Mouse (Mus musculus): ENCODE measurements around the gene Galnt6. TPM values are rescaled to one million over a fixed set of nuclear protein-coding genes. Genes with fewer than 3 reads are reported as not detected.

Galnt6 gene
- polyA plus RNA-seq, 1 experiment = 34.7 TPM

- TF ChIP-seq POLR2A (IDR thresholded peaks at IDR 0.05; ENCODE audit: control insufficient read depth, extremely low read depth, insufficient read depth, low read length, poor library complexity) = no peak
- no peak for TF ChIP-seq CTCF (IDR thresholded peaks at IDR 0.05; ENCODE audit: borderline replicate concordance, control insufficient read depth, extremely low read depth, insufficient read depth, low read length, poor library complexity)
- Histone ChIP-seq H3K4me1 (replicated peaks; ENCODE audit: control insufficient read depth, insufficient read depth, low read length) (peaks cover 15% of the 10 kb centered on the region), H3K36me3 (ENCODE audit: control insufficient read depth, insufficient read depth, low read length) (no peaks in the 10 kb centered on the region), H3K4me3 (ENCODE audit: control insufficient read depth, insufficient read depth, low read length) (no peak overlapping the region), H3K27ac (ENCODE audit: control insufficient read depth, insufficient read depth, low read length) (peak overlapping the region; percentile 51; the same call in 1 of the 2 replicates), H3K27me3 (ENCODE audit: control insufficient read depth, insufficient read depth, low read length) (no peaks in the 10 kb centered on the region)
- DNase-seq = peak; percentile 81
- WGBS = 3% methylated on average over 11 of the region's 11 CpGs
Observed at GRCm38 (mm10) chr15:100754805-100755497, 25.8 kb upstream of the Galnt6 start.

- peak overlapping the region; percentile 45; the same call in 1 of the 2 replicates for H3K27ac ChIP-seq (ENCODE audit: control insufficient read depth, insufficient read depth, low read length)
- no peak overlapping the region for H3K4me3 ChIP-seq (ENCODE audit: control insufficient read depth, insufficient read depth, low read length)
- H3K36me3 ChIP-seq (ENCODE audit: control insufficient read depth, insufficient read depth, low read length) = no peaks in the 10 kb centered on the region
- no peak for DNase-seq
- H3K27me3 ChIP-seq (ENCODE audit: control insufficient read depth, insufficient read depth, low read length) = no peaks in the 10 kb centered on the region
- 80% methylated on average over 7 of the region's 7 CpGs for WGBS
- TF ChIP-seq POLR2A (IDR thresholded peaks at IDR 0.05; ENCODE audit: control insufficient read depth, extremely low read depth, insufficient read depth, low read length, poor library complexity) (no peak), CTCF (IDR thresholded peaks at IDR 0.05; ENCODE audit: borderline replicate concordance, control insufficient read depth, extremely low read depth, insufficient read depth, low read length, poor library complexity) (no peak)
- peaks cover 15% of the 10 kb centered on the region for H3K4me1 ChIP-seq (replicated peaks; ENCODE audit: control insufficient read depth, insufficient read depth, low read length)
Observed at GRCm38 (mm10) chr15:100754041-100754440, 24.9 kb upstream of the Galnt6 start.

- no peaks in the 10 kb centered on the region for H3K27me3 ChIP-seq (ENCODE audit: control insufficient read depth, insufficient read depth, low read length)
- no peaks in the 10 kb centered on the region for H3K36me3 ChIP-seq (ENCODE audit: control insufficient read depth, insufficient read depth, low read length)
- WGBS = 87% methylated on average over 5 of the region's 5 CpGs
- peaks cover 15% of the 10 kb centered on the region for H3K4me1 ChIP-seq (replicated peaks; ENCODE audit: control insufficient read depth, insufficient read depth, low read length)
- TF ChIP-seq CTCF (IDR thresholded peaks at IDR 0.05; ENCODE audit: borderline replicate concordance, control insufficient read depth, extremely low read depth, insufficient read depth, low read length, poor library complexity) = no peak
- TF ChIP-seq POLR2A (IDR thresholded peaks at IDR 0.05; ENCODE audit: control insufficient read depth, extremely low read depth, insufficient read depth, low read length, poor library complexity) = no peak
- no peak overlapping the region for H3K4me3 ChIP-seq (ENCODE audit: control insufficient read depth, insufficient read depth, low read length)
- H3K27ac ChIP-seq (ENCODE audit: control insufficient read depth, insufficient read depth, low read length) = no peak overlapping the region
- no peak for DNase-seq
Observed at GRCm38 (mm10) chr15:100753045-100753444, 23.9 kb upstream of the Galnt6 start.

GRCm38 (mm10) chr15:100752439-100752838 lies 23.3 kb upstream of the Galnt6 start:
- TF ChIP-seq CTCF (IDR thresholded peaks at IDR 0.05; ENCODE audit: borderline replicate concordance, control insufficient read depth, extremely low read depth, insufficient read depth, low read length, poor library complexity) = no peak
- no peak for TF ChIP-seq POLR2A (IDR thresholded peaks at IDR 0.05; ENCODE audit: control insufficient read depth, extremely low read depth, insufficient read depth, low read length, poor library complexity)
- Histone ChIP-seq H3K27ac (ENCODE audit: control insufficient read depth, insufficient read depth, low read length) (no peak overlapping the region), H3K36me3 (ENCODE audit: control insufficient read depth, insufficient read depth, low read length) (no peaks in the 10 kb centered on the region), H3K4me1 (replicated peaks; ENCODE audit: control insufficient read depth, insufficient read depth, low read length) (peaks cover 21% of the 10 kb centered on the region), H3K27me3 (ENCODE audit: control insufficient read depth, insufficient read depth, low read length) (no peaks in the 10 kb centered on the region), H3K4me3 (ENCODE audit: control insufficient read depth, insufficient read depth, low read length) (no peak overlapping the region)
- DNase-seq = no peak
- WGBS = 89% methylated on average over 2 of the region's 2 CpGs

- H3K4me3 ChIP-seq (ENCODE audit: control insufficient read depth, insufficient read depth, low read length) = no peak overlapping the region
- 70% methylated on average over 10 of the region's 10 CpGs for WGBS
- peak overlapping the region; percentile 61; the same call in 1 of the 2 replicates for H3K27ac ChIP-seq (ENCODE audit: control insufficient read depth, insufficient read depth, low read length)
- DNase-seq = no peak
- no peaks in the 10 kb centered on the region for H3K27me3 ChIP-seq (ENCODE audit: control insufficient read depth, insufficient read depth, low read length)
- TF ChIP-seq POLR2A (IDR thresholded peaks at IDR 0.05; ENCODE audit: control insufficient read depth, extremely low read depth, insufficient read depth, low read length, poor library complexity) = no peak
- TF ChIP-seq CTCF (IDR thresholded peaks at IDR 0.05; ENCODE audit: borderline replicate concordance, control insufficient read depth, extremely low read depth, insufficient read depth, low read length, poor library complexity) = no peak
- H3K4me1 ChIP-seq (replicated peaks; ENCODE audit: control insufficient read depth, insufficient read depth, low read length) = peaks cover 15% of the 10 kb centered on the region
- no peaks in the 10 kb centered on the region for H3K36me3 ChIP-seq (ENCODE audit: control insufficient read depth, insufficient read depth, low read length)
Observed at GRCm38 (mm10) chr15:100749751-100750538, 20.8 kb upstream of the Galnt6 start.

- no peak for DNase-seq
- H3K27ac ChIP-seq (ENCODE audit: control insufficient read depth, insufficient read depth, low read length) = no peak overlapping the region
- WGBS = 94% methylated on average over 3 of the region's 3 CpGs
- H3K4me3 ChIP-seq (ENCODE audit: control insufficient read depth, insufficient read depth, low read length) = no peak overlapping the region
- H3K36me3 ChIP-seq (ENCODE audit: control insufficient read depth, insufficient read depth, low read length) = no peaks in the 10 kb centered on the region
- H3K4me1 ChIP-seq (replicated peaks; ENCODE audit: control insufficient read depth, insufficient read depth, low read length) = peaks cover 10% of the 10 kb centered on the region
- no peaks in the 10 kb centered on the region for H3K27me3 ChIP-seq (ENCODE audit: control insufficient read depth, insufficient read depth, low read length)
- TF ChIP-seq CTCF (IDR thresholded peaks at IDR 0.05; ENCODE audit: borderline replicate concordance, control insufficient read depth, extremely low read depth, insufficient read depth, low read length, poor library complexity) = no peak
- no peak for TF ChIP-seq POLR2A (IDR thresholded peaks at IDR 0.05; ENCODE audit: control insufficient read depth, extremely low read depth, insufficient read depth, low read length, poor library complexity)
Observed at GRCm38 (mm10) chr15:100748584-100748983, 19.4 kb upstream of the Galnt6 start.

Measured in thymus, adult 2 months (tissue).